Mouse (Mus musculus) right cerebral cortex, adult 18-20 months (tissue): ENCODE measurements at regions not wholly inside any gene's neighbourhood (a gene's known extent, or its start where the extent isn't known, plus 50 kb on each side); places are given as distances from the start of the nearest gene placed in this dataset.

Experiments
- DNase-seq: peaks from one replicate; pipeline ENCODE4 v3.0.0; 2022; ENCODE audit warnings: mixed read lengths

GRCm38 (mm10) chr13:112084484-112085278, 203.6 kb upstream of the Ankrd55 start:
- DNase-seq: no peak

- DNase-seq: no peak
Observed at GRCm38 (mm10) chr13:112088312-112088771, 199.9 kb upstream of the Ankrd55 start.

GRCm38 (mm10) chr13:112090737-112091136, 197.5 kb upstream of the Ankrd55 start:
- no peak for DNase-seq

GRCm38 (mm10) chr13:112095595-112096139, 192.6 kb upstream of the Ankrd55 start:
- DNase-seq: no peak

GRCm38 (mm10) chr13:112099953-112100591, 188.2 kb upstream of the Ankrd55 start:
- no peak for DNase-seq

- DNase-seq: peak; percentile 43
Observed at GRCm38 (mm10) chr13:112100592-112101420, 187.4 kb upstream of the Ankrd55 start.

GRCm38 (mm10) chr13:112101421-112101756, 186.9 kb upstream of the Ankrd55 start:
- no peak for DNase-seq

- no peak for DNase-seq
Observed at GRCm38 (mm10) chr13:112105953-112106352, 182.3 kb upstream of the Ankrd55 start.

- DNase-seq: no peak
Observed at GRCm38 (mm10) chr13:112114741-112115201, 173.5 kb upstream of the Ankrd55 start.

GRCm38 (mm10) chr13:112116101-112116726, 172.0 kb upstream of the Ankrd55 start:
- no peak for DNase-seq

GRCm38 (mm10) chr13:112118564-112118963, 169.7 kb upstream of the Ankrd55 start:
- DNase-seq: no peak

GRCm38 (mm10) chr13:112119611-112120041, 168.6 kb upstream of the Ankrd55 start:
- DNase-seq: peak; percentile 6

- no peak for DNase-seq
Observed at GRCm38 (mm10) chr13:112120346-112120745, 167.9 kb upstream of the Ankrd55 start.

- no peak for DNase-seq
Observed at GRCm38 (mm10) chr13:112121110-112121509, 167.1 kb upstream of the Ankrd55 start.

- no peak for DNase-seq
Observed at GRCm38 (mm10) chr13:112122842-112123373, 165.3 kb upstream of the Ankrd55 start.

- no peak for DNase-seq
Observed at GRCm38 (mm10) chr13:112125769-112126469, 162.3 kb upstream of the Ankrd55 start.

- DNase-seq: no peak
Observed at GRCm38 (mm10) chr13:112130220-112130619, 158.0 kb upstream of the Ankrd55 start.

GRCm38 (mm10) chr13:112130774-112131173, 157.5 kb upstream of the Ankrd55 start:
- no peak for DNase-seq

GRCm38 (mm10) chr13:112131191-112131590, 157.1 kb upstream of the Ankrd55 start:
- DNase-seq: no peak

- no peak for DNase-seq
Observed at GRCm38 (mm10) chr13:112133736-112134135, 154.5 kb upstream of the Ankrd55 start.

GRCm38 (mm10) chr13:112134701-112135100, 153.6 kb upstream of the Ankrd55 start:
- DNase-seq: no peak
